Mouse (Mus musculus): ENCODE measurements around the gene Ccdc144b.

Gene Ccdc144b

GRCm38 (mm10) chr3:36053447-36053846 lies at the start of gene Ccdc144b:
TSS of gene Ccdc144b (minus strand) at chr3:36053547.
- no peak for DNase-seq

GRCm38 (mm10) chr3:36095371-36095770 lies 42.0 kb upstream of the Ccdc144b start:
- no peak for DNase-seq

- peak; percentile 80 for DNase-seq
These were observed 34.2 kb upstream of the Ccdc144b start for GRCm38 (mm10) chr3:36087591-36087990.

GRCm38 (mm10) chr3:36085394-36085793 lies 32.0 kb upstream of the Ccdc144b start:
- peak; percentile 74 for DNase-seq

- DNase-seq: peak; percentile 66
These were observed 30.0 kb upstream of the Ccdc144b start for GRCm38 (mm10) chr3:36083381-36083780.

GRCm38 (mm10) chr3:36082843-36083242 lies 29.5 kb upstream of the Ccdc144b start:
- peak; percentile 30 for DNase-seq

GRCm38 (mm10) chr3:36080741-36081140 lies 27.4 kb upstream of the Ccdc144b start:
- peak; percentile 29 for DNase-seq

GRCm38 (mm10) chr3:36079886-36080285 lies 26.5 kb upstream of the Ccdc144b start:
- DNase-seq: peak; percentile 64

GRCm38 (mm10) chr3:36077386-36077785 lies 24.0 kb upstream of the Ccdc144b start:
- DNase-seq: peak; percentile 73

- peak; percentile 66 for DNase-seq
These were observed 22.1 kb upstream of the Ccdc144b start for GRCm38 (mm10) chr3:36075466-36075865.

- peak; percentile 65 for DNase-seq
These were observed 20.9 kb upstream of the Ccdc144b start for GRCm38 (mm10) chr3:36074231-36074630.

GRCm38 (mm10) chr3:36071047-36071446 lies 17.7 kb upstream of the Ccdc144b start:
- peak; percentile 67 for DNase-seq

GRCm38 (mm10) chr3:36070436-36070835 lies 17.1 kb upstream of the Ccdc144b start:
- peak; percentile 66 for DNase-seq

GRCm38 (mm10) chr3:36067731-36068130 lies 14.4 kb upstream of the Ccdc144b start:
- peak; percentile 71 for DNase-seq

GRCm38 (mm10) chr3:36065843-36066651 lies 12.7 kb upstream of the Ccdc144b start, which contains the start of gene Acad9:
TSS of gene Acad9 (plus strand) at chr3:36065979.
- peak; percentile 99 for DNase-seq

- peak; percentile 50 for DNase-seq
These were observed 11.8 kb upstream of the Ccdc144b start for GRCm38 (mm10) chr3:36065166-36065565.

- DNase-seq: peak; percentile 79
These were observed 11.3 kb upstream of the Ccdc144b start for GRCm38 (mm10) chr3:36064592-36065061.

- peak; percentile 82 for DNase-seq
These were observed 6.9 kb upstream of the Ccdc144b start for GRCm38 (mm10) chr3:36060096-36060850.

- no peak for DNase-seq
These were observed 4.2 kb downstream of the Ccdc144b start for GRCm38 (mm10) chr3:36049106-36049505.

- DNase-seq: no peak
These were observed 8.3 kb downstream of the Ccdc144b start for GRCm38 (mm10) chr3:36045086-36045485.

GRCm38 (mm10) chr3:36044520-36044919 lies 8.8 kb downstream of the Ccdc144b start:
- DNase-seq: no peak

GRCm38 (mm10) chr3:36031740-36032510 lies 21.4 kb downstream of the Ccdc144b start:
- no peak for DNase-seq

- no peak for DNase-seq
These were observed 23.4 kb downstream of the Ccdc144b start for GRCm38 (mm10) chr3:36029993-36030392.
